Mouse (Mus musculus) kidney, postnatal 25 days (tissue): ENCODE measurements around the gene Ugt1a5.

ENCODE experiments used
- DNase-seq, 2 experiments: peaks; one replicate each; pipeline ENCODE4 v3.0.0; 2021; ENCODE audit warnings: mixed read lengths in 2 of 2

Ugt1a5 gene

DNA sequence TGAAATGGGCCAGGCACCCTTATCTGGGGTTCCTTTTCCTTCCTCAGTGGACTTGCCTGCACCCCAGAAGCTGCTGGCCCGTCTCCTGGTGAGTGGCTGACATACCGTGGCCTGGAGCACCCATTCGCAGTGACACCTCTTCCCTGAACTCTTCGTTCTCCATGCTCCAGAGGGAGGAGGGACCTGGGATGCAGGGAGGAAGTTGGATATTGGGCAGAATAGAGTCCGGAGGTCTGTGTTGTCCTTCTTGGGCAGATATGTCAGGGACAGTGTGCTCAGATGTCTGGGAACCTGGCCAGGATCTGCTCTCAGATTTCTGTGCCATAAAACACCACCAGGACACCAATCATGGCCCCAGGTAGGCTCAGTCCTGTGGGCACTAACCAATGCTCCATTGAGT lies 74.3 kb downstream of the Ugt1a5 start:
- DNase-seq: peak in 1 of 2 experiments; percentile 64

DNA sequence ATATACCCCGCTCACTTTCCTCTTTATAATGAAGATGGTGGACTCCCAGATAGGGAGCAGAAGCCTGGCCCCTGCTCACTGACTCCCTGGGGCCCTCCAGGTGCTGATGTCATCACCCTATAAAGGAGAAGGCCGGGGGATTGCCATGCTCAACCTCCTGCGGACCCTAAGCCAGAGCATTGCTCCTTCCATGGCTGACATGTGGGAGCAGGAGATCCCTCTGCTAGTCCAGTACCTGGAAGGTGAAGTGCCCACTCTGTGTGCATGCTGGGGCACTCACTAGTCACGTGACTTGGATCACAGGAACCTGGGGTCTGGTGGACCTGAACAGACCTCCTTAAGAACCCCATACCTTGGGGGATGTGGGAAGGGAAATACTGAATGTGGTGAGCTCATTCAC lies 74.8 kb downstream of the Ugt1a5 start:
- peak in 1 of 2 experiments; percentile 59 for DNase-seq

DNA sequence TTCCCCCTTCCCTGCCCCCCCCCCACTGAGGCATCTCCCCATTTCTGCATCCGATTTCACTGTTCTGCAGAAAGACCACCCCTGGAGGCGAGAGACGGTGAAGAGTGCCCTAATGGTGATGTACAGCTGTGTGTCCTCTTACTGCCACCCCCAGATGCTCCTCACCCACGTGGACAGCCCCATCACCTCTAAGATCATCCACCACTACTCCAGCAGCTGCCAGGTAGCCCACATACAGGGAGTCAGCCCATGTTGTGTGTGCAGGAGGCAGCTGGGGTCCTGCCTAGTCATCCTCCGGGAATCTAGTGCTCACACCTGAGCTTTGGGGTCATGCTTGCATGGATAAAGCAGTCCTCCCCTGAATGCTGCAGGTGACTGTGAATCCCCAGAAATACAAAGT lies 78.0 kb downstream of the Ugt1a5 start:
- DNase-seq: peak in 1 of 2 experiments; percentile 51

DNA sequence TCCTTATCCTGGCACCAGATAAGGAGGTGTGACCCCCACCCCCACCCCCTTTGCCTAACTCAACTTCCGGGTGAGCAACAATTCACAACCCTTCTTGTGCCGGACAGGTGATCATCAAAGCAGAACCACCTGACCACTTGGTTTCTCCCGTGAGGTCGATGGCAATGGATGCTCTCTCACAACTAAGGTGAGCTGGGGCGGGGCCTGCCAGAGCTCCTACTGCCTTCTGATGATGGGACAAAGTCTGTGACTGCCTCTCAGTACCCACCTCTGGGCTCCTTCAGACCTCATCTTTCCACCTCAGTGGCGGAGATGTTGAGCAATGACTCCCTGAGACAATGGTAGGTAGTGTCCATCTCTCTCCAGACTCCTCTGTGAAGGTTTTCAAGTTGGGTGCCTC lies 80.1 kb downstream of the Ugt1a5 start:
- peak in 1 of 2 experiments; percentile 59 for DNase-seq

DNA sequence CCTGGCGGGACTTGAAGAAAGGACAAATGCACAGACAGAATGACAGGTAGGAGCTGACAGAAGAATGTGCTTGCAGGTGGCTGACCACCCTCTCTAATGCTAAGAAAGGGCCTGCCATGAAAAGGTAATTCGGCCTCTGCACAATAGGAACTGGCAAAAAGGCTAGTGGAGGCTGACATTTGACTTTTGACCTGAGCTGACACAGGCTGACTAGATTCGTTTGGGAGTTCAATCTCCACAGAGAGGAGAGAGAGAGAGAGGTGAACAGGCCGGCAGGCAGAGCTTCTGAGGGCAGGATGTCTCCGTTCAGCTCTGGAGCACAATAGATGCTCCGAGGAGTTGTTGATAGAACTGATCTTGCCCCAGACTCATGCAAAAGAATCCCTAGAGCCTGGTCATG lies 80.6 kb downstream of the Ugt1a5 start:
- DNase-seq: no peak

DNA sequence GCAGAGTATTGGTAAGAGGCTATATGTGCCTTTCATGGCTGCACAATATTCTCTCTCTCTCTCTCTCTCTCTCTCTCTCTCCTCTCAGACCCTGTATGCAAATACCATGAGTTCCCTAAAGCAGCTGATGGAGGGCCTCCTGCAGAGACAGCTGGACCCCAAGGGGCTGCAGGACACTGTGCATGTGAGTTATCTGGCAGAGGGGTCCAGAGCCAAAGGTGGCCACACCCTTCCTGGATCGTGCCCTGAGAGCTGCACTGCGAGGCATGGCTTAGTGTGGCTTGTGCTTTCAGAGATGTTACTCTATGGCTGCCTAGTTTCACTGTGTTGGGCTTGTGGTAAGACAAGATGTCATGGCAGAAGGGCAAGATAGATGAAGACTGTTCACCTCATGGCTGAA lies 81.8 kb downstream of the Ugt1a5 start:
- DNase-seq: no peak

DNA sequence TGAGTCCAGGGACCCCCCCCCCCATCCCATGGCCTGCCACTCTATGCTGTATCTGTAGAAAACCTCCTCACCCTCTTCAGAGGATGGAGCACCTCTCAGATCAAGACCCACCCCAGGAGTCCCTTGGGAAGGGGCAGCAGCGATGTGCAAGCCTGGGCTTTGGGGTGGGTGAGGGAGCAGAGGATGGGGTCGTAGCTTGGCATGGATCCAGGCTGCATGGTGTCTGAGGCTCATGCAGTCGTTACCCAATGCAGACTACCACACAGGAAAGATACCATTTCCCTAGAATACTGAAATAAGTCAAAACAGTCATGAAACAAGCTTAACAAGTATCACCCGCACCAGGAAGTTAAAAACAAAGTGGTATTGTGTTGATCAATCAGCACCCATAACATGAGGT lies 82.8 kb downstream of the Ugt1a5 start:
- DNase-seq: no peak

DNA sequence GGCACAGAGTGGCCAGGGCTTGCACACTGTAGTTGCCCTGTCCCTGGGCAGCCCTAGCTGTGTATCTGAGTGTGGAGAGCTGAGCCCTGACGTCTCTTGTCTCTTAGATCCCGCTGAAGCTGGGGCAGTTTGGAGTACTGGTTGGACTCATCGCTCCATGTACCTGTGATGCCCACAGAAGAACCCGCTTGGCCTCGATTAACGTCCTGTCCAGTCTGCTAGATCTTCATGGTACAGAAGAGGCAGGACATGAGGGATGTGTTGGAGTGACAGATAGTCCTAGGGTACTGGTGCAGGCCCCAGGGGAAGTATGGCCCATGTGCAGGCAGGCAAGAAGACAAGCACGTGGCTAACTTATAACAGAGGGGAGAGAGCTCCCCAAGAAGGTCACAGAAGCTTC lies 83.8 kb downstream of the Ugt1a5 start:
- DNase-seq: no peak

DNA sequence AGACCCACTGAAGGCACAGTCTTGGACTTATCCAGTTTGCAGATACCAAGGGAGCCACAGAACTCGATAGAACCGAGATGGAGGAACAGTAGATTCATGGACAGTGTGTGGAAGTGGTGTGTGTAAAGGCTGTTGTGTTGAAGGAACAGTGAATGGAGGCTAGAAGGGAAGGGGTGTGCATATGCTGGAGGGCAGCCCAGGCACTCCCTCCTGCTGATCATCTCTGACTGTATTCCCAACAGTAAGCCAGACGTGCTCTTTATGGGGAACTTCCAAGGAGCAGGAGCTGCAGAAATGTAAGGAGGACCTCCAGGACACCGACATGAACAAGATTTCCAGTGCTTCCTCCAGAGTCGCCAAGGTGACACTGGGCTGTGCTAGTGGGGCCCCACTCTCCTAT lies 84.2 kb downstream of the Ugt1a5 start:
- no peak for DNase-seq

DNA sequence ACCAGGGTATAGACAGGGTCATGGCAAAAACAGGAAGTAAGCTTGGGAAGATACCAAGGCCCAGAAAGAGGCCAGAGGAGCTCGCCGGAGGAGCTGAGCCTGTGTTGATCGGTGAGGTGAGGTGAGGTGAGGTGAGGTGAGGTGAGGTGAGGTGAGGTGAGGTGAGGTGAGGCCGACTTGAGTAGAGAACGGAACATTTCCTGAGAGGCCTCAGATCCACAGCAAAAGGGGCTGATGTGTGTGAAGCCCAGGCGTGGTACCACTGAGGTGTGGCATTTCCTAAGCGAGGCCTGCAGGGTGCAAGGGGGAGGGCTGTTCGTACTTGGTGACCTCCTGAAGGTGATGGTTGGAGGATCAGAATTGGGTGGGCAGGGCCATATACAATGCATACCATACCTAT lies 87.3 kb downstream of the Ugt1a5 start:
- DNase-seq: no peak

DNA sequence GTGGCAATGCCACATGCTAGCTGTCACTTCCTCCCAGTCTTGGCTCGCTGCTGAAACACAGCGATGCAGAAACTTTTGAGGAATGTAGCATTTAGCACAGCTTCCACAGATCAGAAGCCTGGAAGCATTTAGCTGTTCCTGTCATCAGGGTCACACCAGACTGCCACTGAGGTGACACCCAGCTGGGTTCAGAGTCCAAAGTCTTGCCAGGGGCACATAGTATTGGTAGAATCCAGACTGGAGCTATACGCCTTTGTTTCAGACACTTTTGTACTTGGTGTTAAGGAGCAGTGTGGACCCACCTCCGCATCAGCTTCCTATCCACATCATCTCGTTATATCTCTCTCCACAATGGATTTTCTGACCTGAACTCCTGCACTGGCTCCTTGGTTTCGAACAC lies 87.7 kb downstream of the Ugt1a5 start:
- no peak for DNase-seq

DNA sequence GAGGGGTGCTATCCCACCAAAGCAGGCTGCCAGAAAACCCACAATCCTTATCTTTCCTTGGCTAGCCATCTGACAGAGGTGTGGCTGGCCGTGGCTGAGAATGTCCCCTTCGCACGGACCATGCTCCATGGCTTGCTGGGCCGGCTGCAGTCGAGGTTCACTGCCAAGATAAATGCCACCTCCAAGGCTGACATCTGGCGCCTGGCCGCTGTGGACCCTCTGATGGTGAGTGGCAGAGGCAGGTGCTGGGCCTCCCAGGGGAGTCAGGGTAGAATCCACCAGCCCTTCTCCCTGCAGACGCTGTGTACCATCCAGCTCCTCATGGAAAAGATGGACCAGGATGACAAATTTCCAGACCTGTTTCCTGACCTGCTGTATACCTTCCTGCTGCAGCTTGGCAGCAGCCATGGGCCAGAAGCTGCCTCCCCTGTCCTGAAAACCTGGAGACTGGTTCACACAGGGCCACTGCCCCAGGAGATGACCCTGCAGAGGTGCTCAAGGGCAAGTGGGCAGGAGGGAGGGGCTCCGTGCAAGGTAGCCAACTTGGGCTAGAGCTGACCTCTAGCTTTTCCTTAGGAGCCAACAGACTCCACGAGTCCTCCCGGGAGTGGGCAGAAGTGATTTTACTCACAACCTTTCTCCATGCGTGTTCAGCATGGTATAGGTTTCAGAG lies 89.1 kb downstream of the Ugt1a5 start:
- DNase-seq: no peak

DNA sequence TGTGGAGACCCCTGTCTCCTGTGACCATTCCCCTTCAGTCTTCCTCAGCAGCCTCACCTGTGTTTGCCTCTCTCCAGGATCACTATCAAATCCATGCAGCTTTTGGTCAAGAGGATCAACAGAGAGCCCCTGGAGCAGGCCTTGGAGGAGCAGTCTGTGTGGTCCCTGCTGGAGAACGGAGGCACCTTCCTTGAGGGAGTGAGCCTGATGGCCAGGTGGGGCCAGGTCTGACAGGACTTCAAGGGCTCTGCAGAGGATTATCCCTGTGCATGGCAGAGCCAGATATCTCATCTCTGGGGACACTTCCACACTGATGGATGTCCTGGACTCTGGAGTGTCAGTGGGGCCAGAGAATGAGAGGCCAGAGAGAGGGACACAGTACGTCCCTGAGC lies 89.7 kb downstream of the Ugt1a5 start:
- DNase-seq: no peak

DNA sequence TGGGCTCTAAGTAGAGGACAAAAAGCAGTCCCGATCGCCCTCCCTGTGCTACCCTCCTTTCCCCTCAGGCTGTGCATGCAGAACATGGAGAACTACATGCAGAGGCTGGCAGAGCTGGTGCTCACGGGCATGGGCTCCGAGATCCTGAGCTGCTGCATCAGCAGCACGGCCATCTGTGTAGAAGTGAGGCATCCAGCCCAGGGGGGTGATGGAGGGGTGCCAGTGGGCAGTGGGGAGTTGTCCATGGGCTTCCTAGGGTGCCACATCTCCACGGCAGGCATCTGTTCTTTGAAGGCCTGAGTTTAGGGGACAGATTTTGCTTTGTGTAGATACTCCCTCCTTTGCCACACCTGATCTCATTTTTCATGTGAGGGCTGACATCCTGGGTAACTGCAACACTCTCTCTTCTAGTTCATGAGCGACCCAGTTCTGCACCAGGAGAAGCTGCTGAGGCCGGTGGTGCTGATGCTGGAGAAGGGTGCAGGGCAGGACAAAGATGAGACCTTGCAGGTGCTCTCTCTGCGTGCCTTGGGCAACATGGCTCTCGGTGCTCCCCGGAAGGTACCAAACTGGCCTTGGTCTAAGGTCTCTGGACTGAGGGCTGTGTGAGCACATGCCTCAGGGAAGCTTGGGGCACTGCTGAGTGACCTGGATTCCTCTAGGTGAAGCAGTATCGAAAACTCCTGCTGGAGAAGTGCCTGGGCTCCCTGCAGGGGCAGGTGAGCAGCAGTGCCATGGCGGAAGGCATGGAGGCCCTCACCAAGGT lies 90.4 kb downstream of the Ugt1a5 start:
- no peak for DNase-seq

DNA sequence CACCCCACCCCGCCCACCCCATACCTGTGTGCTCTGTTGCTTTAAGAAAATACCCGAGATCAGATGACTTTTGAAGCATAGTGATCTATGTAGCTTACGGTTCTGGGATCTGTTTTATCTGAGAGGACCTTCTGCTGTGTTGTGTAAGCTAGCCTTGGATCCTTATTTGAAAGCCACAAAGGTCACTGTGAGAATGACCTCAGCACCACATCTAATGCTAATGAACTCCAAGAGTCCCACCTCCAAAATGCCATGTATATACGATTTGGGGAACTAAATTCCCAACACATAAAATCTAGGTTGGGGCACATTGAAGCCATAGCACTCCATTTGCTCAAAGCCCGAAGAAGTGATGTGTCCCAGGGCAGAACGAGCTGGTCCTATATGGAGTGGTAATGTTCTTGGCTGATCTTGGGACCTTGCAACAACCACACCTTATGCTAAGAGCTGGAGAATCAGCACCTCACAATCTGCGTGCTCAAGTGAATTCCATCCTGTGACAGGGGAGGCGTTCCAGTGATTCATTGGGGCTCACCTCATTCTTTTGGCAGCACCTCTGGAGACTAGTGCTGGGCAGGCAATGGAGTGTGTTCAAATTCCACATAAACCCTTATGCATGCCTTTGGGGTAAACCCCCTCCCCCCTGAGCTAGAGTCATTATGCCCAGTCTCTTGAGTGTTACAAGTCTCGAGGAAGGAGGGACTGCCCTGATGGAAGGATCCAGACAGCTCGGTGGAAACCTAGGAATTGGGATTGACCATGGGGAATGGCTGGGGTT lies 91.3 kb downstream of the Ugt1a5 start:
- DNase-seq: no peak

DNA sequence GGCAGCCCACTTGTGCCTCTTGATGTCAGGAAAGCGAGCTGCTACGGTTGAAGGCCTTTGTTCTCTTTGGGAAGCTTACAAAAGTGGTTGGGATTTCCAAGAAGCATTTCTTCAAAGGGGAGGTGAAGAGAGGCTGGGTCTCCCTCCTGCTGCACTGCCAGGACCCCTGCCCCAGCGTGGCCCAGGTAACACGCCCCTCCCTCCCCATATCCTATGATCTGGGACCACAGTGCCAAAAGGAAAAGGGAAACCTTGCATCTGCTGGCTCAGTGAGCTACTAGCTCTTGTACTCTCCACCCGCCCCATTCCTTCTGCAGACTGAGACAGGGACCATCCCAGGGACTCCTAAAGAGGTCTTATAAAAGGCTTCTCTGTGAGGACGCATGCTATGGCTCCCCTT lies 91.9 kb downstream of the Ugt1a5 start:
- no peak for DNase-seq

DNA sequence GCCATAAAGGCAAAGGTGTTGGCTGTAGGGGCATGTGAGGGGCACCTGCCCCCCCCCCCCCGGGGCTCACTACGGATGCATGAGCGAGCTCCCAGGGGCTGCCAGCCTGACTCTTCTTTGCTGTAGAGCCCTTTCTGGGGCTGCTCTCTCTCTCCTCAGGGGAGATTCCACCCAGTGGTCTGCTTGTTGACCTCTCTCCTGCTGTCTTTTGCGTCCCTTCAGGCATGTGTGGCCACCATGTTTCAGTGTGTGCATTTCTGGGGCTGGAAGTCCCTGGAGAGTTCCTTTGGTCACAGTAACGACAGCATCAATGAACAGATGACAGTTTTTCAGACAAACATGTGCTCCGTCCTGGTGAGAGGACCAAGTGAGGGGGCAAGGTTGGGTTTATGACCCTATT lies 92.5 kb downstream of the Ugt1a5 start:
- peak in 1 of 2 experiments; percentile 50 for DNase-seq

DNA sequence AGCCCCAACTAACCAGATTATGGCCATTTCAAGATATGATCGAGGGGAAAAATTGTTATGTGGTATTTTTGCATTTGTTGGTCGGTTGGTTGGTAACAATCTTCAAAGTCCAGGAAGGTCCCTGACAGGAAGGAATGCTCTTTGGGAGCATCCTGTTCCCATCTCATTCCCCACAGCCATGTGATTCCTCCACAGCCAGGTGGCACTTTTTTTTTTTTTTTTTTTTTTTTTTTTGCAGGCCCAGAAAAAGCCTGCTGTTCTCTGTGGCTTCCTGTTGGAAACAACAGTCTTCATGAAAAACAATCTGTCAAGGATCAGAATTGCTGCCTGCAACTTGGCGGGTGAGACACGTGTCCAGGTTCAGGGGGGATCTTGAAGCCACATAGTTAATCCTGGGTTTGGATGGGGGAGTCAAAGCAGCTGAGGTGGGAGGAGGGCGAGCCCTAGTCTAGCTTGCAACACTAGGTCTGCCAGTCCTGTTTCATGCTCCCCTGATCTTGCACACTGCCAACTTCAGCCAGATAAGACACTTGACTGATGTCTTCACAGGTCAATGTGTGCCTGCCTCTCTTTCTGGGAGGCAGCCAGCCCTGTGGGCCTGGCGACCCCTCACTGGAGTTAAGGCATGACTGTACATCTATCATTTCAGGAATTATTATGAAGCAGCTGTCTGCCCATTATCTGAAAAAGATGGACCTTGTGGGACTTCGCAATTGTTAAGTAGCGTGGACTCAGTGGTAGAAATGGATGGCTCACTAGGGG lies 93.2 kb downstream of the Ugt1a5 start:
- DNase-seq: peak in 1 of 2 experiments; percentile 78

DNA sequence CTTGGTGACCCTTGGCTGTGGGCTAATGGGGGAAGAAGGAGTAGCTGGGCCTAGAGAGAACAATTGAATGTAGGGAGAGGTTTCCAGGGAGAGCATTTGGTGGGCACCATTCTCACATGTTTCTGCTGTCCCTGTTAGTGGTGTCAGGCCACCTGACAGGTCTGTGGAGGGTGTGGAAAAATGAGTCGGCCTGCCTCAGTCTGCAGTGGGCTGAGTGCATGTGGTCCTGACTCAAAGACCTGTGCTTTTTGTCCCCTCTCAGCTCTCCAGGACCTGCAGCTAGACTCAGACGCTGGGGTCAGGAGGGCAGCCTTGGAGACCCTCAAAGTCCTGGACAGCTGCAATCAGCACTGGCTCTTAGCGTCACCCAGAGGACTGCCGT lies 93.8 kb downstream of the Ugt1a5 start:
- peak in 1 of 2 experiments; percentile 65 for DNase-seq

DNA sequence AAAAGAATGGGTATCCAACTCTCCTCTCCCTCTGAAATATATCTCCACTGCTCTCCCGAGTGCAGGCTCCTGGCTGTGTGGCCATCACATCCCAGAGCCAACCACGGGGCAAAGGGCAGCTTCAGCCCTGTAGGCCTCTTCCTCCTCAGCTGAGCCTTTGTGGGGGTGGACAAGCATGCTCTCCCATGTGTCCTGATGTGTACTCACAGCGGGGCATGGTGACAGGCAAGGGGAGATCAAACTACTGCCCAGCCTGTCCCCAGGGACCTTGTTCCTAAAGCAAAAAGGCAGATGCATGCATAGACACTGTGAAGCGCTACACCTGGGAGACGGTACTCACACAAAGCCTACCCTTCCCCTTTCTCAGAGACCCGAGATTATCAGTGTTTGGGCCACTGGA lies 94.3 kb downstream of the Ugt1a5 start:
- peak; percentile 77 to 90 for DNase-seq

DNA sequence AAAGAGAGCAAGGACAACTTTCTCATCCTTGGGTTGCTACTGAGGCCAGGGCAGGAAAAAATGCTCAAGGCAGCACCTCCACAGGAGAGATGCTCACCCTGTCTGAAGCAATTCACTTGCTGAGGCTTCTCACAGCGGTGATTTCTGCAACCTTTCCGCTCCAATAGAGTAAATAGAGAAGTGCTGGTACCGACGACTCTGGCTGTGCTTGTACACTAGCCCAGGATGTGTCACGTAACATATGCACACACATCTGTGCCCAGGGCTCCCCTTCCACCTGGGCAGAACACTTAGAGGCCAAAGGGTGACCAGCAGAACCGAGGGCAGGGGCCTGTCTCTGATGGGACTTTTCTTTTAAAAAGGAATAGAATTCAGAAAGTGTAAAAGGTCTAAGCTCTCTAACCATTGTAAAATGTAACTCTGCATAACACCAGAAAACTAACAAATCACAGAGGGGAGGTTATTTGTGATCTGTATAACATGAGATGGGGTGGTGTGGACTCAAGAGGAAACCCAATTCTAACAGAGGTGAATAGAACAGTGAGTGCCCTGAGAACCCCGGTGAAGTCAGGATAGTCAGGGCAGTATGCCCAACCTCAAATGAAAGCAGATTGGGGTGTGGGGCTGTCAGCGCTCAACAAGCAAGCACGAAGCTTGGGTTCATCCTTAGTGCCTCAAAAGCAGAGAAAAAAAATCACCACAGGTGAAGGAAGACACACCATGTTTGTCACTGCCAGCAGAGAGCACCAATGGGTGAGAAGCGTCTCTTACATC lies 95.0 kb downstream of the Ugt1a5 start:
- DNase-seq: peak in 1 of 2 experiments; percentile 50

DNA sequence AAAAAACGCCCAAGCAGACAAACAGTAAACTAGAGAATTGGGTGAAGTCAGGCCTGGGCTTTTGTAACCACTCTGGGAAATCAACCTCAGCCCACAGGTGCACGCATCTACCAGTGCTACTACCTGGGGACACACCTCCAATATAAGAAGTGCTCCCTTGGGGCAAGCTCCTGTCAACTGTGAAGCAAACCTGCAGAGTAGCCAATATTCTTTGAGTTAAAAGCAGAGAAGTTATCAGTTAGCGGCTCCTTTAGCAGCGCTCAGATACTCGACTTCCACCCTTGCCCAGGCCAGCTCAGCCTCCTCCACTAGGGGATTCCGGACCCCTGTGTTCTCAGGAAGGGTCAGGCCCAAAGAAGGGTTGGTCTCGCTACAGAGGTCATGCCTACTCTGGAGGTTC lies 95.9 kb downstream of the Ugt1a5 start:
- peak in 1 of 2 experiments; percentile 63 for DNase-seq
